Mouse (Mus musculus) MEL (cell line): ENCODE data around the gene Peg10. TPM values are rescaled to one million over a fixed set of nuclear protein-coding genes. Genes with fewer than 3 reads are reported as not detected.

Experiments
- DNase-seq: peaks from one replicate; pipeline ENCODE4 v3.0.0; 2011; ENCODE audit warnings: low read depth, low spot score
- H3K27ac ChIP-seq: 2 replicates; pipeline ENCODE4 v1.5.1; 2012; ENCODE audit warnings: low read depth, mild to moderate bottlenecking, control low read depth, low read length, moderate library complexity; ENCODE audit not compliant: control insufficient read depth
- H3K27me3 ChIP-seq, 2 experiments: fragments of 150-350 bp in 1 of 2; sonication (generic) in 1 of 2; 2 replicates each; pipeline ENCODE4 v1.6.1; 2012; ENCODE audit warnings: low read length in 2 of 2, mild to moderate bottlenecking in 2 of 2, improper control_type of control experiment in 1 of 2, moderate library complexity in 1 of 2; ENCODE audit not compliant: insufficient read depth in 2 of 2, control insufficient read depth in 1 of 2
- H3K36me3 ChIP-seq, 2 experiments: 2 replicates each; pipeline ENCODE4 v1.6.1; 2012 to 2014; ENCODE audit warnings: low read length in 2 of 2, improper control_type of control experiment in 1 of 2, inconsistent platforms in 1 of 2, mild to moderate bottlenecking in 1 of 2; ENCODE audit not compliant: insufficient read depth in 2 of 2, control insufficient read depth in 1 of 2
- H3K4me1 ChIP-seq, 2 experiments: fragments of 150-350 bp in 1 of 2; sonication (generic) in 1 of 2; 2 replicates each; pipeline ENCODE4 v1.6.1; 2012; ENCODE audit warnings: low read length in 2 of 2, improper control_type of control experiment in 1 of 2, mild to moderate bottlenecking in 1 of 2; ENCODE audit not compliant: insufficient read depth in 2 of 2, control insufficient read depth in 1 of 2
- H3K4me3 ChIP-seq, 2 experiments: fragments of 150-350 bp in 1 of 2; sonication (generic) in 1 of 2; 2 replicates each; pipeline ENCODE4 v1.5.1; 2012; ENCODE audit warnings: low read depth in 2 of 2, low read length in 2 of 2, mild to moderate bottlenecking in 2 of 2, moderate library complexity in 2 of 2, control low read depth in 1 of 2, improper control_type of control experiment in 1 of 2; ENCODE audit not compliant: control insufficient read depth in 1 of 2, insufficient read depth in 1 of 2
- H3K79me2 ChIP-seq: 2 replicates; pipeline ENCODE4 v1.6.1; 2012; ENCODE audit warnings: mild to moderate bottlenecking, low read length, moderate library complexity; ENCODE audit not compliant: control insufficient read depth, poor library complexity, insufficient read depth
- H3K9ac ChIP-seq: 2 replicates; pipeline ENCODE4 v1.6.1; 2012; ENCODE audit warnings: low read depth, mild to moderate bottlenecking, control low read depth, low read length, moderate library complexity; ENCODE audit not compliant: control insufficient read depth, poor library complexity, severe bottlenecking
- H3K9me3 ChIP-seq: fragments of 150-350 bp; sonication (generic); replicated peaks from 2 replicates; pipeline ENCODE4 v1.6.1; 2012; ENCODE audit warnings: mild to moderate bottlenecking, low read length, improper control_type of control experiment, moderate library complexity; ENCODE audit not compliant: insufficient read depth
- BHLHE40 ChIP-seq: IDR thresholded peaks from 2 replicates; pipeline ENCODE4 v1.6.1; 2012; ENCODE audit warnings: low read depth, mild to moderate bottlenecking, inconsistent platforms, low read length, improper control_type of control experiment, borderline replicate concordance
- CTCF ChIP-seq, 3 experiments: IDR thresholded peaks in 2 of 3; conservative IDR thresholded peaks in 1 of 3; 2 replicates each; pipeline ENCODE4 v1.5.1; 2011 to 2012; ENCODE audit warnings: low read length in 3 of 3, low read depth in 2 of 3, mild to moderate bottlenecking in 2 of 3, improper control_type of control experiment in 1 of 3, inconsistent platforms in 1 of 3, mixed read lengths in 1 of 3, moderate library complexity in 1 of 3; ENCODE audit not compliant: control insufficient read depth in 1 of 3, insufficient read depth in 1 of 3, poor library complexity in 1 of 3, severe bottlenecking in 1 of 3
- ELF1 ChIP-seq: IDR thresholded peaks from 2 replicates; pipeline ENCODE4 v1.6.1; 2014; ENCODE audit warnings: low read depth, mild to moderate bottlenecking, inconsistent platforms, low read length, improper control_type of control experiment, moderate library complexity
- ETS1 ChIP-seq: IDR thresholded peaks from 2 replicates; pipeline ENCODE4 v1.6.1; 2012; ENCODE audit warnings: low read depth, mild to moderate bottlenecking, inconsistent platforms, low read length, improper control_type of control experiment, moderate library complexity
- JUND ChIP-seq: IDR thresholded peaks from 2 replicates; pipeline ENCODE4 v1.6.1; 2011; ENCODE audit warnings: low read depth, mild to moderate bottlenecking, improper control_type of control experiment, low read length
- MAFK ChIP-seq: IDR thresholded peaks from 2 replicates; pipeline ENCODE4 v1.6.1; 2011; ENCODE audit warnings: low read depth, mild to moderate bottlenecking, low read length, improper control_type of control experiment, borderline replicate concordance
- MAX ChIP-seq: IDR thresholded peaks from 2 replicates; pipeline ENCODE4 v1.6.1; 2011; ENCODE audit warnings: low read length, improper control_type of control experiment
- MEF2A ChIP-seq: IDR thresholded peaks from 2 replicates; pipeline ENCODE4 v1.6.1; 2014; ENCODE audit warnings: low read depth, mild to moderate bottlenecking, inconsistent platforms, low read length, improper control_type of control experiment; ENCODE audit not compliant: poor library complexity, insufficient replicate concordance, severe bottlenecking; ENCODE audit errors: extremely low read depth
- MYB ChIP-seq: IDR thresholded peaks from 2 replicates; pipeline ENCODE4 v1.6.1; 2011; ENCODE audit warnings: mild to moderate bottlenecking, low read depth, low read length, improper control_type of control experiment
- NELFE ChIP-seq: IDR thresholded peaks from 2 replicates; pipeline ENCODE4 v1.6.1; 2011; ENCODE audit warnings: low read depth, low read length, improper control_type of control experiment
- POLR2A ChIP-seq, 2 experiments: IDR thresholded peaks; 2 replicates each; pipeline ENCODE4 v1.6.1; 2011 to 2012; ENCODE audit warnings: low read length in 2 of 2, mild to moderate bottlenecking in 2 of 2, control low read depth in 1 of 2, improper control_type of control experiment in 1 of 2, low read depth in 1 of 2, moderate library complexity in 1 of 2; ENCODE audit not compliant: control insufficient read depth in 1 of 2, insufficient read depth in 1 of 2, poor library complexity in 1 of 2
- POLR2AphosphoS5 ChIP-seq: IDR thresholded peaks from 2 replicates; pipeline ENCODE4 v1.6.1; 2012; ENCODE audit warnings: low read depth, borderline replicate concordance, mild to moderate bottlenecking, inconsistent platforms, low read length, moderate library complexity, mixed read lengths
- RAD21 ChIP-seq: IDR thresholded peaks from 2 replicates; pipeline ENCODE4 v1.6.1; 2011; ENCODE audit warnings: mild to moderate bottlenecking, low read depth, low read length, improper control_type of control experiment
- RCOR1 ChIP-seq: IDR thresholded peaks from 2 replicates; pipeline ENCODE4 v1.6.1; 2012; ENCODE audit warnings: low read depth, mild to moderate bottlenecking, inconsistent platforms, low read length, improper control_type of control experiment
- SIN3A ChIP-seq: IDR thresholded peaks from 2 replicates; pipeline ENCODE4 v1.6.1; 2012; ENCODE audit warnings: low read length, improper control_type of control experiment, inconsistent platforms
- SMC3 ChIP-seq: IDR thresholded peaks from 2 replicates; pipeline ENCODE4 v1.6.1; 2011; ENCODE audit warnings: low read depth, low read length, improper control_type of control experiment
- TAL1 ChIP-seq: IDR thresholded peaks from 2 replicates; pipeline ENCODE4 v1.6.1; 2012; ENCODE audit warnings: mild to moderate bottlenecking, inconsistent platforms, low read length, moderate library complexity, mixed read lengths
- TCF12 ChIP-seq: IDR thresholded peaks from 2 replicates; pipeline ENCODE4 v1.6.1; 2014; ENCODE audit warnings: low read depth, mild to moderate bottlenecking, inconsistent platforms, low read length, improper control_type of control experiment, moderate library complexity
- UBTF ChIP-seq: IDR thresholded peaks from 2 replicates; pipeline ENCODE4 v1.6.1; 2012; ENCODE audit warnings: low read depth, mild to moderate bottlenecking, inconsistent platforms, low read length, improper control_type of control experiment, moderate library complexity, borderline replicate concordance; ENCODE audit not compliant: insufficient read depth
- USF1 ChIP-seq: IDR thresholded peaks from 2 replicates; pipeline ENCODE4 v1.6.1; 2014; ENCODE audit warnings: low read depth, mild to moderate bottlenecking, inconsistent platforms, low read length, improper control_type of control experiment, moderate library complexity
- ZNF384 ChIP-seq: IDR thresholded peaks from 2 replicates; pipeline ENCODE4 v1.6.1; 2012; ENCODE audit warnings: low read depth, mild to moderate bottlenecking, inconsistent platforms, low read length, improper control_type of control experiment
- polyA plus RNA-seq, 2 experiments: library from polyadenylated mRNA; stranded (reverse) in 1 of 2; unstranded in 1 of 2; fragments of >175 nt in 1 of 2; fragments of >200 nt in 1 of 2; gene quantifications; 2 replicates each; pipeline versions ENCODE4 v1.2.1 to v1.2.4; 2012; ENCODE audit warnings: low replicate concordance in 2 of 2, low read depth in 1 of 2; ENCODE audit not compliant: insufficient read length in 2 of 2, insufficient read depth in 1 of 2, missing spikeins in 1 of 2
- total RNA-seq: library from RNA; depleted of rRNA; stranded (reverse); fragments of 300-350 nt; gene quantifications from 2 replicates; pipeline ENCODE4 v1.2.3, GENCODE M21; 2012

Peg10 gene
- total and polyA plus RNA-seq, 3 experiments, result not detected

GRCm38 (mm10) chr6:4717344-4717743 is 29.8 kb upstream of the Peg10 start:
- H3K27ac ChIP-seq, result no peak overlapping the region
- peaks cover 2% of the 10 kb centered on the region in 2 experiments; a peak in 3 of 4 replicates for H3K27me3 ChIP-seq
- no peaks in the 10 kb centered on the region for H3K9me3 ChIP-seq
- no peak for DNase-seq
- H3K4me3 ChIP-seq, result no peak overlapping the region
- no peak overlapping the region for H3K9ac ChIP-seq
- H3K4me1 ChIP-seq, result no peaks in the 10 kb centered on the region
- no peaks in the 10 kb centered on the region for H3K79me2 ChIP-seq
- TF ChIP-seq ETS1 (no peak), USF1 (no peak), TCF12 (no peak), JUND (no peak), POLR2A (IDR thresholded peaks at IDR 0.05; ENCODE audit: control insufficient read depth in 1 of 2, insufficient read depth in 1 of 2, low read depth in 1 of 2, low read length in 2 of 2, poor library complexity in 1 of 2) (no peak), MAFK (no peak), MAX (no peak), BHLHE40 (no peak), ZNF384 (no peak)
- no peaks in the 10 kb centered on the region for H3K36me3 ChIP-seq

- no peak overlapping the region for H3K4me3 ChIP-seq
- DNase-seq, result no peak
- H3K27ac ChIP-seq, result no peak overlapping the region
- no peak overlapping the region for H3K9ac ChIP-seq
- H3K27me3 ChIP-seq, result peaks cover 0 to 2% of the 10 kb centered on the region in 2 experiments; a peak in 3 of 4 replicates
- H3K79me2 ChIP-seq, result no peaks in the 10 kb centered on the region
- TF ChIP-seq JUND (no peak), MYB (no peak), SMC3 (no peak), NELFE (no peak), TCF12 (no peak), RCOR1 (no peak), TAL1 (no peak), ELF1 (no peak), POLR2AphosphoS5 (no peak), SIN3A (no peak), RAD21 (no peak), MEF2A (no peak), CTCF (IDR thresholded peaks at IDR 0.05 in 2 of 3, conservative IDR thresholded peaks at IDR 0.05 in 1 of 3; ENCODE audit: control insufficient read depth in 1 of 3, insufficient read depth in 1 of 3, low read depth in 2 of 3, low read length in 3 of 3, poor library complexity in 1 of 3, severe bottlenecking in 1 of 3) (no peak), UBTF (no peak), MAX (no peak)
- TF ChIP-seq, all 39 proteins: peak for 0
- no peaks in the 10 kb centered on the region for H3K36me3 ChIP-seq
- H3K9me3 ChIP-seq, result no peaks in the 10 kb centered on the region
- no peaks in the 10 kb centered on the region for H3K4me1 ChIP-seq
Observed at GRCm38 (mm10) chr6:4722142-4722541, 25.0 kb upstream of the Peg10 start.
